Mouse (Mus musculus): ENCODE data around the gene Vwa7. TPM values are rescaled to one million over a fixed set of nuclear protein-coding genes. Genes with fewer than 3 reads are reported as not detected.
"Not testable (repeated sequence)": the region's sequence is repeated elsewhere in the genome, so short reads cannot be mapped to it uniquely, and the experiment has no call there.

The Vwa7 gene
- total RNA-seq, 1 experiment from 2014 or later: 0.85 TPM

DNA sequence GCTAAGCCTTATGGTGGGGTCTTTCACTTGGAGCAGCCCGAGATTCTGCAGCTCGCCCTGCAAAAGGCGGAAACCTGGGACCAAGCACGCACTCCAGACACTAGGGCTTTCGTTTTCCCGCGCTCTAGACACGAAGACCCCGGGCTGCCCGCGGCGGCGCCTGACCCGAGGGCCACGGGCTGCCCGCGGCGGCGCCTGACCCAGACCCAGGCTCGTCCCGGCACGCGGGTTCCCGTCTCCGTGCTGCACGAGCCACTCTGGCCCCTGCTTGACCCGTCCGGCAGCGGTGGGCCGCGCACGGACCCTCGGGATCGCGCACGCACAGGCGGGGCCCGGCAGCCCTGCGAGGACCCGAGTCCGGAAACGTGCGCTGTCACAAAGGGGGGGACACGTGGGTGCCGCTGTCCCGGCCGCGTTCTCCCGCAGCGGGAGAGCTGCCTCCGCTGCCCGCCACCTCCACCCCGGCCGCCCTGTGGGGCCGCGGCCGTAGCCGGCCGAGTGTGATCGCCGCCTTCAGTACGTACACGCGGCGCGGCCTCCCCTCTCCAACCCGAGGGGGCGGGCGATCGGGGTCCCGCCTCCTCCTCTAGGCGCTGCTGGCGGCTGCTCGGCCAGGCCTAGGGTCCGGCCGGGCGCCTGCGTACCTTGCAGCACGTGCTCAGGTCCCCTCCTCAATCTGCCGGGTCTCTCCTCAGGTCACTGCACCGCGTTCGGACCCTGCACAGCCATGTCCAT is 15.5 kb upstream of the Vwa7 start, which contains the start of gene Vars:
TSS of gene Vars (plus strand) at position 271 of the 735 bp plus-strand sequence.
- peak; percentile 93 for DNase-seq

- peak; percentile 48 for DNase-seq
Observed at GRCm38 (mm10) chr17:35001452-35002152, 14.8 kb upstream of the Vwa7 start.

DNA sequence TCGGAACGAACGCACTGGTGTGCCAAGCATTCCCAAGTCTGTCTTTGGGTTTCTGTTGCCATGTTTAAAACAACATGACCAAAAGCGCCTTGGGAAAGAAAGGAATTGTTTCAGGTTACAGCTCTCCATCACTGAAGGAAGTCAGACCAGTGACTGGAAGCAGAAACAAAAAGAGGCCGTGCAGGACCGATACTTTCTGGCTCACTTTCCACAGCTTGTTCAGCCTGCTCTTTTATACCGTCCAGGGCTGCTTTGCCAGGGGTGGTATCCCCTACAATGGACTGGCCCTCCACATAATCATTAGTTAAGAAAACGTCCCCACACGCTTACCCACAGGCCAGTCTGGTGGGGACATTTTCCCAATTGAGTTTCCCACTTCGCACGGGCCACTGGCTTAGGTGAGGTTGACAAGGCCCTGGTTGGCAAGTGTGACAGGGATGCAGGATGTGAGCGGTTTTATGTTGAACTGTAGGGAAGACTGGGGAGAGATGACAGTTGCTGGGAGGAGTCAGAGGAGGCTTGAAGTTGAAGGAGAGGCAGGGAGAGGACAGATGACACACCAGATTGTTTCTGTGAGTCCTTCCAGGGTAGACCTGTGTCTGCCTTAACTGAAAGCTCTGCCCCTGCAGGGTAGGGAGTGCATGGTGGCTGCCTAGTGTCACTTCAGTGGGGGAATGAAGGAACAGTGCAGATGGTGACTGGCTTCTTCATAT is 14.1 kb upstream of the Vwa7 start:
- DNase-seq: no peak

- no peak for DNase-seq
Observed at GRCm38 (mm10) chr17:35003022-35003838, 13.1 kb upstream of the Vwa7 start.

DNA sequence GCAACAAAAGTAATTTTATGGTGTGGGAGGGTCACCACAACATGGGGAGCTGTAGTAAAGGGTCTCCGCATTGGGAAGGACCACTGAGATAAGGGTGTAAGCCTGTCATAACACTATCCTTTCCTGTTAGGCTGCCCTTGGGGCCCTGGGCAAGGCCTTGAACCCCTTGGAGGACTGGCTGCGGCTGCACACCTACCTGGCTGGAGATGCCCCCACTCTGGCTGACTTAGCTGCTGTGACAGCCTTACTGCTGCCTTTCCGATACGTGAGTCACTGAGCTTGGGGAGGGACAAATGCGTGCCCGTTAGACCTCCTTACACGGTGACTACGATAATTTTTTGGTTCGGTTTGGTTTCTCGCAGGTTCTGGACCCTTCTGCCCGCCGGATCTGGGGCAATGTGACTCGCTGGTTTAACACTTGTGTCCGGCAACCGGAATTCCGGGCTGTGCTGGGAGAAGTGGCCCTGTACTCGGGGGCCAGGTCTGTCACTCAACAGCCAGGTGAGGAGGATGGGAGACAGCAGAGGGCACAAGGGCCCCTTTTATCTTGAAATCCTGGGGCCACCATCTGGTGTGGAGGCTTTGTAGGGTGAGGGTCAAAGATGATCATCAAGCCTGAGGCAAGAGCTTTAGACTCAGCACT is 12.2 kb upstream of the Vwa7 start:
- DNase-seq: no peak

DNA sequence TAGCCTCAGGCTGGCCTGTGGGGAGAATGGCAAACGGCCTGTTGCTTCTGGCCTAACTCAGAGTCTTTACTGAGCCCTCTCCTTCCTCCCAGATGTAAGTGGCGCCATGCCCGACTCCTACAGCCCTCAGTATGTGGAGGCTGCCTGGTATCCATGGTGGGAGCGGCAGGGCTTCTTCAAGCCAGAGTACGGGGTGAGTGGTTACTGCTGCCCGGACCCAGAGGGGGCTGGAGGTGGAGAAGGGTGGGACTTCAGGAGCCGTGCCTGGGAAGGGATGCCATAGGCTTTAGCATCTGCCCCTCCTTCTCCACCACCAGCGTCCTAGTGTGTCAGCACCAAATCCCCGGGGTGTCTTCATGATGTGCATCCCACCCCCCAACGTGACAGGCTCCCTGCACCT is 11.2 kb upstream of the Vwa7 start:
- DNase-seq: no peak

GRCm38 (mm10) chr17:35005902-35006301 is 10.5 kb upstream of the Vwa7 start:
- not testable (repeated sequence) for DNase-seq

DNA sequence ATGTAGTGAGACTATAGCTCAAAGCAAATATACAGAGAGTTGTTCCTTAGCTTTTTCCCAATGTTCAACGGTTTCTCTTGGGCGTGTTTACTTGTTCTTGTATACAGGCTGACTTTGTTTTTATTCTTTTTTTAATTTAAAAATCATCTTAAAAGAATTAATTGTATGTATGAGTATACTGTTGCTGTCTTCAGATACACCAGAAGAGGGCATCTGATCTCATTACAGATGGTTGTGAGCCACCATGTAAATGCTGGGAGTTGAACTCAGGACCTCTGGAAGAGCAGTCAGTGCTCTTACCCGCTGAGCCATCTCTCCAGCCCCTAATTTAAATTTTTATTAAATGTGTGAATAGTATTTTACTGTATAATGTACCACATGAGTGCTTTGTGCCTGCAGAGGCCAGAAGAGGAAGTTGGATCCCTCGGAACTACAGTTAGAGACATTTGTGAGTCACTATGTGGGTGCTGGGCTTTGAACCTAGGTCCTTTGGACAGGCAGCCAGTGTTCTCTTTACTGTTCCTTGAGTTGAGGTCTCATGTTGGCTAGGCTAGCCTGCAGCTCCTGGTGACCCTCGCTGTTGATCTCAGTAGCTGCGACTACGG is 8.9 kb upstream of the Vwa7 start:
- no peak for DNase-seq

DNA sequence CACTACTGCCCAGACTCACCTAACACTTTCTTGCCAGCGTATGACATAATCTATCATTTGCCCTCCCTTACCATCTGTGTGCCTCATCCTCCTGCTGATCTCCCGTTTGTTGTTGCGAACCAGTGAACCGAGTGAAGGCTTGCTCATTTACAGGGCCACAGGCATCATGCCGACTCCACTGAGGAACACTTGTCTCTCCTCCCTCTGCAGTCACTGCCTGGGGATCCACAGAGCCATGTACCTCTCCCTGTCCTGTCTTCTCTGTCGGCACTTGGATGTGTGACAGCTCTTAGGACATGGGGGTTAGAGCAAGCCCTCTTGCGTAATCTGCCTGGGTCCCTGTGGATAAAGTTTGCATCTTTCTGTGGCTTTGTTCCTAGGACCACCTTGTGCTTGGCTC is 6.8 kb upstream of the Vwa7 start:
- no peak for DNase-seq

GRCm38 (mm10) chr17:35011440-35011839 is 4.9 kb upstream of the Vwa7 start:
- DNase-seq: no peak

DNA sequence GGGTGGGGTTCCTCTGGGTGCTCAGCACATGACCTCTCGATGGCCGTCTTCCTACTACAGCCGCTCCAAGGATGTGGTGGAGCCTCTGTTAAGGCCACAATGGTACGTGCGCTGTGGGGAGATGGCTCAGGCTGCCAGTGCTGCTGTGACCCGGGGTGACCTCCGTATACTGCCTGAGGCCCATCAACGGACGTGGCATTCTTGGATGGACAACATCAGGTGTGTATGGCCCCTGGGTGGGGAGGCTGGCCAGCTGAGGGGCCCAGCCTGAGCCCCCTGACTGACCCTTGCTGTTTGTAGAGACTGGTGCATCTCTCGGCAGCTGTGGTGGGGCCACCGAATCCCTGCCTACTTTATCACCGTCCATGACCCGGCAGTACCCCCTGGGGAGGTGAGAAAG is 3.9 kb upstream of the Vwa7 start:
- DNase-seq: no peak

GRCm38 (mm10) chr17:35013221-35013620 is 3.2 kb upstream of the Vwa7 start:
- no peak for DNase-seq

GRCm38 (mm10) chr17:35015296-35015695 is 1.1 kb upstream of the Vwa7 start:
- no peak for DNase-seq

GRCm38 (mm10) chr17:35016791-35017705 is 669 bp downstream of the Vwa7 start:
- no peak for DNase-seq

DNA sequence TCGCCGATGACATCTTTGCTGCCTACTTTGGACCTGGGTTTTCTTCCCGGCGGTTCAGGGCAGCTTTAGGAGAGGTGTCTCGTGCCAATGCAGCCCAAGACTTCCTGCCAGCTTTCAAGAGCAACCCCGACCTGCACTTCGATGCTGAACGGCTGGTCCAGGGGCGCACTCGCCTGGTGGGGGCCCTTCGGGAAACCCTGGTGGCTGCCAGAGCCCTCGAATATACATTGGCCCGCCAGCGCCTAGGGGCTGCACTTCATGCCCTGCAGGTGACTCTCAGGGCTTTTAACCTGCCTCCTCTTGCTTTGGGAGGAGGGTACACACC is 1.3 kb downstream of the Vwa7 start:
- DNase-seq: no peak

- DNase-seq: no peak
Observed at GRCm38 (mm10) chr17:35018171-35018570, 1.8 kb downstream of the Vwa7 start.

DNA sequence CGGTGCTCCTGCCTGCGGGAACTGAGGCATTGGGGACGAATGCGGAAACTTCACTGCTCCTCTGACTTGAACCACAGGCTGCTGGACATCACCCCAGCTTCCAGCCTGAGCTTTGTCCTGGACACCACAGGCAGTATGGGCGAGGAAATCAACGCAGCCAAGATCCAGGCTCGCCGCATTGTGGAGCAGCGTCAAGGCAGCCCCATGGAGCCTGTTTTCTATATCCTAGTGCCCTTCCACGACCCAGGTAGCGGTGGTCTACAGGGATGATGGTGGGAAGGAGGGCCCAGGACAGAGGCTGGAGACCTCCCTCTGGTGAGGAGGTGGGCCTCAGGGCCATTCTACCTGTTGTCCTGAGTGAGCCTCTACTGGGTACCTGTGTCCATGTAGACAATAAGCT is 3.5 kb downstream of the Vwa7 start:
- no peak for DNase-seq

DNA sequence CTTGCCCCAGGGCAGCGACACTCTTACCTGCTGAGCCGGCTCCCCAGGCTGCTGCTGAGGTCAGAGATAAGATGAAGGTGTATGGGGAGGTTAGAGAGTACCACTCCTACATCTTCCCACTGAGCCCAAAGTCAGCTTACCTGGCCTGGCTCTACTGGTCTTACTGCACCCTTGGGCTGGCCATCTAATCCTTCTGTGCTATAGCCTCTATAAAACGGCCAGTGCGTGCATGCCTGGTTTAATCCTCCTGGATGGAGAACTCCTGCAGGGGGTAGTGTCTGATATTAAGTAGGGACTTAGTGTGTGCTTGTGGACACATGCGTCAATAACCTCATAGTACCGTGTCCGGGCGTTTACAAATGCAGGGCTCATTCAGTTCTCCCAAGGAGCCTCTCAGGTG is 4.2 kb downstream of the Vwa7 start:
- DNase-seq: no peak

DNA sequence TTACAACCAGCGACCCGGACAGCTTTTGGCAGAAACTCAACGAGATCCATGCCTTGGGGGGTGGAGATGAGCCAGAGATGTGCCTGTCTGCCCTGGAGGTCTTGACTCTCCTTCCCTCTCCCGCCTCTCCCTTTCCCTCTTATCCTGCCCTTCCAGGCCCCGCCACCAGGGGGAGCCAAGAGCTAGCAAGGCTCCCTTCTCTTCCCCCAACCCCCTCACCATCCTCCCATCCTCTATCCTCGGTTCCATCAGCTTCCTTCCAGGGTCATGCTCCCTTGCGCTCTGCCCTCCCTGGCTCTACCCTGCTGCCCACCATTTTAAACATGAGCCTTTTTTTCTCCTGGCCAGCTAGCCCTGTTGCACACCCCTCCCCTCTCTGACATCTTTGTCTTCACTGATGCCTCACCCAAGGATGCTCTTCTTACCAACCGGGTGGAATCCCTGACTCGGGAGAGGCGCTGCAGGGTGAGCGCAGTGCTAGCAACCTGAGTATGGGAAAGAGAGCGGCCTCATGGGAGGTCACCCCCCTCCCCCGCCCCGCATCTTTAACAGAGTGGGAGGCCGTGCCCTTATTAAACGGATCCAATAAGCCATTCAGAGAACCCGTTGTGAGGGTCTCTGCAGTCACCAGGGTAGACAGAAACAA is 4.9 kb downstream of the Vwa7 start:
- peak; percentile 95 for DNase-seq
